ENCODE assay signal across 24 mouse cellular contexts in the genomic region with DNA sequence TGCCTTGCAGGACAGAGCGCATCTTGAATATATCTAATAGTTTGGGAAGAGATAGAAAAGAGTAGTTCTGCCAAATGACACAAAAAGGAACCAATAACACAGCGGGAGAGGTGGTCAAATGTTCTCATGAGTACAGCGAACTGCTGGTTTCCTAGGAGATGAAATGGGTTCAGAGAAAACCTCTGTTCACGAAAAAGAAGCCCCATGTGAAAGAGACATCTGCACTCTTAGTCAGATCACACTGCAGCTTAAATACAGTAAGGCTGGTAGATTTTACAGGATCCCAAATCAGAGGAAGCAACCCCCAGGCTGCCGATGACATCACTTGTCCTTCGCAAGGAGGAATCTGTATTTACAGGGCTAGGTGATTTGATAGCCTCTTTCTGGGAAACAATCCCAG.
A peak's percentile ranks its signal among the peaks of the same experiment; 100 is the strongest.
DNase-seq lines count a peak whose midpoint lies in the region; ATAC-seq and TF ChIP-seq lines count a peak whose summit lies in the region.
"Had no signal": no experiment of that assay in that cellular context is flagged by ENCODE, and none has a peak within 500 bp of the region (broad histone marks: within the 10 kb centered on the region; RNA-seq: fewer than 3 reads in every experiment).

No protein-coding gene starts in this region.

- no peaks in the 10 kb centered on the region for H3K27me3 ChIP-seq in hindbrain, postnatal 0 days (ENCODE audit: insufficient read depth, low read length)
- H3K27me3 ChIP-seq in hindbrain, embryonic 12.5 days, result no peaks in the 10 kb centered on the region
- no peaks in the 10 kb centered on the region for H3K27me3 ChIP-seq in neural tube, embryonic 15.5 days (replicated peaks)
- H3K27me3 ChIP-seq: embryonic facial prominence, embryonic 12.5 days; embryonic facial prominence, embryonic 15.5 days; forebrain, embryonic 15.5 days; intestine, embryonic 15.5 days; Patski had no signal

- H3K4me1 ChIP-seq in hindbrain, postnatal 0 days (ENCODE audit: insufficient read depth, low read length), result no peaks in the 10 kb centered on the region; the same call in 1 of the 2 replicates
- H3K4me1 ChIP-seq in hindbrain, embryonic 12.5 days, result no peaks in the 10 kb centered on the region
- H3K4me1 ChIP-seq in neural tube, embryonic 15.5 days, result peaks cover 14% of the 10 kb centered on the region
- H3K4me1 ChIP-seq: embryonic facial prominence, embryonic 12.5 days; intestine, embryonic 15.5 days had no signal

- no peak overlapping the region for H3K4me3 ChIP-seq in hindbrain, postnatal 0 days (ENCODE audit: low read length)
- H3K4me3 ChIP-seq in hindbrain, embryonic 12.5 days, result no peak overlapping the region
- H3K4me3 ChIP-seq in neural tube, embryonic 15.5 days (replicated peaks), result no peak overlapping the region
- H3K4me3 ChIP-seq: embryonic facial prominence, embryonic 12.5 days; embryonic facial prominence, embryonic 15.5 days; forebrain, embryonic 15.5 days; intestine, embryonic 15.5 days had no signal

- peak overlapping the region; percentile 36; the same call in 1 of the 2 replicates for H3K27ac ChIP-seq in hindbrain, postnatal 0 days
- no peak overlapping the region for H3K27ac ChIP-seq in hindbrain, embryonic 12.5 days
- H3K27ac ChIP-seq in neural tube, embryonic 15.5 days (replicated peaks), result peak overlapping the region; percentile 58
- H3K27ac ChIP-seq: embryonic facial prominence, embryonic 12.5 days; embryonic facial prominence, embryonic 15.5 days; forebrain, embryonic 15.5 days; hindbrain, embryonic 14.5 days; intestine, embryonic 15.5 days had no signal

- DNase-seq in heart, adult 11 months, result peak; percentile 11
- DNase-seq in heart, postnatal 4 days, result no peak
- DNase-seq in hindbrain, postnatal 0 days (ENCODE audit: low spot score), result peak; percentile 65
- DNase-seq in brain, adult 2 months (ENCODE audit: low read depth, low spot score), result peak; percentile 46
- no peak for DNase-seq in layer of hippocampus, postnatal 14 days (ENCODE audit: low spot score in 2 of 2)
- DNase-seq: adrenal gland, postnatal 10 days; adrenal gland, postnatal 36 days; B cell, adult 2 months; cerebellum, adult 11 months; cerebellum, adult 2 months; cerebellum, adult 9-11 months; cerebellum, postnatal 25 days; gastrocnemius, postnatal 10 days; gastrocnemius, postnatal 36 days had no signal

- H3K4me2 ChIP-seq in hindbrain, postnatal 0 days (ENCODE audit: low read depth, low read length), result no peak overlapping the region
- no peak overlapping the region for H3K4me2 ChIP-seq in hindbrain, embryonic 12.5 days (replicated peaks)
- H3K4me2 ChIP-seq in neural tube, embryonic 15.5 days, result peak overlapping the region; percentile 17; the same call in 1 of the 2 replicates
- H3K4me2 ChIP-seq: embryonic facial prominence, embryonic 12.5 days; embryonic facial prominence, embryonic 15.5 days; forebrain, embryonic 15.5 days; heart, embryonic 11.5 days; hindbrain, embryonic 14.5 days; intestine, embryonic 15.5 days had no signal

- H3K9me3 ChIP-seq in hindbrain, postnatal 0 days (ENCODE audit: low read length), result no peaks in the 10 kb centered on the region
- no peaks in the 10 kb centered on the region for H3K9me3 ChIP-seq in hindbrain, embryonic 12.5 days (replicated peaks)
- no peaks in the 10 kb centered on the region for H3K9me3 ChIP-seq in neural tube, embryonic 15.5 days (replicated peaks)
- H3K9me3 ChIP-seq: embryonic facial prominence, embryonic 12.5 days; embryonic facial prominence, embryonic 15.5 days; forebrain, embryonic 15.5 days; intestine, embryonic 15.5 days had no signal

- H3K9ac ChIP-seq in hindbrain, postnatal 0 days (replicated peaks; ENCODE audit: low read length), result no peak overlapping the region
- no peak overlapping the region for H3K9ac ChIP-seq in hindbrain, embryonic 12.5 days
- H3K9ac ChIP-seq in neural tube, embryonic 15.5 days (replicated peaks), result no peak overlapping the region
- H3K9ac ChIP-seq: embryonic facial prominence, embryonic 12.5 days; embryonic facial prominence, embryonic 15.5 days; forebrain, embryonic 15.5 days; hindbrain, embryonic 14.5 days; intestine, embryonic 15.5 days had no signal

- TF ChIP-seq CTCF in hindbrain, postnatal 0 days (IDR thresholded peaks at IDR 0.05; ENCODE audit: low read depth), result no peak

- 35% methylated on average over 6 of the region's 6 CpGs for WGBS in hindbrain, postnatal 0 days
- WGBS in hindbrain, embryonic 12.5 days, result 58% methylated on average over 6 of the region's 6 CpGs
- 19% methylated on average over 6 of the region's 6 CpGs for WGBS in neural tube, embryonic 15.5 days

- peak; percentile 72 for ATAC-seq in hindbrain, postnatal 0 days
- ATAC-seq in hindbrain, embryonic 12.5 days (ENCODE audit: low FRiP score), result no peak
- ATAC-seq in neural tube, embryonic 15.5 days (ENCODE audit: low FRiP score), result peak; percentile 54; the same call in 1 of the 2 replicates
- ATAC-seq: forebrain, embryonic 15.5 days; intestine, embryonic 15.5 days; Patski had no signal

- H3K36me3 ChIP-seq in hindbrain, postnatal 0 days (ENCODE audit: insufficient read depth, low read length), result no peaks in the 10 kb centered on the region
- H3K36me3 ChIP-seq in hindbrain, embryonic 12.5 days, result no peaks in the 10 kb centered on the region
- no peaks in the 10 kb centered on the region for H3K36me3 ChIP-seq in neural tube, embryonic 15.5 days
- H3K36me3 ChIP-seq: embryonic facial prominence, embryonic 12.5 days; embryonic facial prominence, embryonic 15.5 days; forebrain, embryonic 15.5 days; G1E; intestine, embryonic 15.5 days had no signal

Comparison
In these comparisons a context has a peak if more than half of its experiments do, and no peak if none do; other contexts are left out.
1. DNase-seq: peak in heart, adult 11 months (single experiment), hindbrain, postnatal 0 days (single experiment) and brain, adult 2 months (single experiment); none in heart, postnatal 4 days (single experiment) and layer of hippocampus, postnatal 14 days (0 of 2).